Mouse (Mus musculus): ENCODE results near the gene Rad51. TPM values are rescaled to one million over a fixed set of nuclear protein-coding genes. Genes with fewer than 3 reads are reported as not detected.

Gene Rad51
- total and polyA plus RNA-seq, 3 experiments, result 37.2 to 40.3 (median 40.0) TPM

GRCm38 (mm10) chr2:119157836-119158235 lies 45.2 kb downstream of the Rad51 start:
- Histone ChIP-seq H3K36me3 (replicated peaks) (peaks cover 20% of the 10 kb centered on the region), H3K4me3 (ENCODE audit: low read depth, low read length) (no peak overlapping the region; the same call in 1 of the 2 replicates), H3K4me1 (ENCODE audit: insufficient read depth, low read depth, low read length) (peaks cover 65% of the 10 kb centered on the region), H3K27me3 (ENCODE audit: insufficient read depth, low read length) (no peaks in the 10 kb centered on the region), H3K9me3 (replicated peaks) (no peaks in the 10 kb centered on the region)
- DNase-seq (ENCODE audit: low spot score) (no peak), ATAC-seq (ENCODE audit: extremely low read depth, insufficient number of reproducible peaks, low FRiP score, poor library complexity, severe bottlenecking) (no peak)
- no peak for TF ChIP-seq GATA2 (IDR thresholded peaks at IDR 0.05; ENCODE audit: borderline replicate concordance, low read depth, low read length)
- TF ChIP-seq POLR2AphosphoS5 (IDR thresholded peaks at IDR 0.05; ENCODE audit: insufficient replicate concordance, low read depth, low read length), result no peak
- no peak for TF ChIP-seq GATA1 (IDR thresholded peaks at IDR 0.05; ENCODE audit: borderline replicate concordance, low read length)
- TF ChIP-seq TAL1 (conservative IDR thresholded peaks at IDR 0.05; ENCODE audit: low read depth, low read length), result no peak
- no peak for TF ChIP-seq CTCF (IDR thresholded peaks at IDR 0.05; ENCODE audit: low read depth, low read length)

- H3K9me3 ChIP-seq (replicated peaks), result no peaks in the 10 kb centered on the region
- peaks cover 66% of the 10 kb centered on the region for H3K4me1 ChIP-seq (ENCODE audit: insufficient read depth, low read depth, low read length)
- H3K36me3 ChIP-seq (replicated peaks), result no peaks in the 10 kb centered on the region
- no peak for ATAC-seq (ENCODE audit: extremely low read depth, insufficient number of reproducible peaks, low FRiP score, poor library complexity, severe bottlenecking)
- no peak for DNase-seq (ENCODE audit: low spot score)
- no peak overlapping the region; the same call in 1 of the 2 replicates for H3K4me3 ChIP-seq (ENCODE audit: low read depth, low read length)
- H3K27me3 ChIP-seq (ENCODE audit: insufficient read depth, low read length), result no peaks in the 10 kb centered on the region
- no peak for TF ChIP-seq TAL1 (conservative IDR thresholded peaks at IDR 0.05; ENCODE audit: low read depth, low read length)
- TF ChIP-seq GATA1 (IDR thresholded peaks at IDR 0.05; ENCODE audit: borderline replicate concordance, low read length), result no peak
- no peak for TF ChIP-seq GATA2 (IDR thresholded peaks at IDR 0.05; ENCODE audit: borderline replicate concordance, low read depth, low read length)
- no peak for TF ChIP-seq POLR2AphosphoS5 (IDR thresholded peaks at IDR 0.05; ENCODE audit: insufficient replicate concordance, low read depth, low read length)
- TF ChIP-seq CTCF (IDR thresholded peaks at IDR 0.05; ENCODE audit: low read depth, low read length), result no peak
These were observed 48.7 kb downstream of the Rad51 start for GRCm38 (mm10) chr2:119161247-119161646.

- peak; percentile 67 for DNase-seq (ENCODE audit: low spot score)
- TF ChIP-seq CTCF (IDR thresholded peaks at IDR 0.05; ENCODE audit: low read depth, low read length) (no peak), GATA1 (IDR thresholded peaks at IDR 0.05; ENCODE audit: borderline replicate concordance, low read length) (no peak), TAL1 (conservative IDR thresholded peaks at IDR 0.05; ENCODE audit: low read depth, low read length) (peak; percentile 87), POLR2AphosphoS5 (IDR thresholded peaks at IDR 0.05; ENCODE audit: insufficient replicate concordance, low read depth, low read length) (no peak), GATA2 (IDR thresholded peaks at IDR 0.05; ENCODE audit: borderline replicate concordance, low read depth, low read length) (peak; percentile 90; the same call in 1 of the 2 replicates)
- Histone ChIP-seq H3K4me1 (ENCODE audit: insufficient read depth, low read depth, low read length) (peaks cover 75% of the 10 kb centered on the region), H3K9me3 (replicated peaks) (no peaks in the 10 kb centered on the region), H3K36me3 (replicated peaks) (no peaks in the 10 kb centered on the region), H3K27me3 (ENCODE audit: insufficient read depth, low read length) (no peaks in the 10 kb centered on the region), H3K4me3 (ENCODE audit: low read depth, low read length) (peak overlapping the region; percentile 58; the same call in 1 of the 2 replicates)
- peak; percentile 90 for ATAC-seq (ENCODE audit: extremely low read depth, insufficient number of reproducible peaks, low FRiP score, poor library complexity, severe bottlenecking)
These were observed 50.5 kb downstream of the Rad51 start for GRCm38 (mm10) chr2:119163135-119163534.

- no peak for ATAC-seq (ENCODE audit: extremely low read depth, insufficient number of reproducible peaks, low FRiP score, poor library complexity, severe bottlenecking)
- Histone ChIP-seq H3K4me1 (ENCODE audit: insufficient read depth, low read depth, low read length) (peaks cover 74% of the 10 kb centered on the region), H3K27me3 (ENCODE audit: insufficient read depth, low read length) (no peaks in the 10 kb centered on the region), H3K36me3 (replicated peaks) (no peaks in the 10 kb centered on the region), H3K4me3 (ENCODE audit: low read depth, low read length) (no peak overlapping the region; the same call in 1 of the 2 replicates), H3K9me3 (replicated peaks) (no peaks in the 10 kb centered on the region)
- DNase-seq (ENCODE audit: low spot score), result no peak
- TF ChIP-seq CTCF (IDR thresholded peaks at IDR 0.05; ENCODE audit: low read depth, low read length), result no peak
- no peak for TF ChIP-seq POLR2AphosphoS5 (IDR thresholded peaks at IDR 0.05; ENCODE audit: insufficient replicate concordance, low read depth, low read length)
- TF ChIP-seq TAL1 (conservative IDR thresholded peaks at IDR 0.05; ENCODE audit: low read depth, low read length), result no peak
- no peak for TF ChIP-seq GATA1 (IDR thresholded peaks at IDR 0.05; ENCODE audit: borderline replicate concordance, low read length)
- TF ChIP-seq GATA2 (IDR thresholded peaks at IDR 0.05; ENCODE audit: borderline replicate concordance, low read depth, low read length), result no peak
These were observed 51.4 kb downstream of the Rad51 start for GRCm38 (mm10) chr2:119163999-119164398.

- Histone ChIP-seq H3K4me3 (ENCODE audit: low read depth, low read length) (no peak overlapping the region), H3K4me1 (ENCODE audit: insufficient read depth, low read depth, low read length) (peaks cover 75% of the 10 kb centered on the region), H3K27me3 (ENCODE audit: insufficient read depth, low read length) (peaks cover 2% of the 10 kb centered on the region; the same call in 1 of the 2 replicates), H3K9me3 (replicated peaks) (no peaks in the 10 kb centered on the region), H3K36me3 (replicated peaks) (peaks cover 3% of the 10 kb centered on the region)
- DNase-seq (ENCODE audit: low spot score) (no peak), ATAC-seq (ENCODE audit: extremely low read depth, insufficient number of reproducible peaks, low FRiP score, poor library complexity, severe bottlenecking) (no peak)
- TF ChIP-seq POLR2AphosphoS5 (IDR thresholded peaks at IDR 0.05; ENCODE audit: insufficient replicate concordance, low read depth, low read length) (no peak), CTCF (IDR thresholded peaks at IDR 0.05; ENCODE audit: low read depth, low read length) (no peak), TAL1 (conservative IDR thresholded peaks at IDR 0.05; ENCODE audit: low read depth, low read length) (no peak), GATA1 (IDR thresholded peaks at IDR 0.05; ENCODE audit: borderline replicate concordance, low read length) (no peak), GATA2 (IDR thresholded peaks at IDR 0.05; ENCODE audit: borderline replicate concordance, low read depth, low read length) (no peak)
These were observed 52.8 kb downstream of the Rad51 start for GRCm38 (mm10) chr2:119165401-119165800.

- peaks cover 67% of the 10 kb centered on the region for H3K4me1 ChIP-seq (ENCODE audit: insufficient read depth, low read depth, low read length)
- peaks cover 2% of the 10 kb centered on the region; the same call in 1 of the 2 replicates for H3K27me3 ChIP-seq (ENCODE audit: insufficient read depth, low read length)
- TF ChIP-seq TAL1 (conservative IDR thresholded peaks at IDR 0.05; ENCODE audit: low read depth, low read length), result no peak
- no peak for TF ChIP-seq CTCF (IDR thresholded peaks at IDR 0.05; ENCODE audit: low read depth, low read length)
- TF ChIP-seq GATA1 (IDR thresholded peaks at IDR 0.05; ENCODE audit: borderline replicate concordance, low read length), result no peak
- no peak for TF ChIP-seq GATA2 (IDR thresholded peaks at IDR 0.05; ENCODE audit: borderline replicate concordance, low read depth, low read length)
- no peak for TF ChIP-seq POLR2AphosphoS5 (IDR thresholded peaks at IDR 0.05; ENCODE audit: insufficient replicate concordance, low read depth, low read length)
- ATAC-seq (ENCODE audit: extremely low read depth, insufficient number of reproducible peaks, low FRiP score, poor library complexity, severe bottlenecking) (0 out of 2 replicates have a peak, but pooled peaks have one; percentile 29), DNase-seq (ENCODE audit: low spot score) (peak; percentile 45)
- peak within 1 kb of the TSS; percentile 82 for H3K4me3 ChIP-seq (ENCODE audit: low read depth, low read length)
- H3K36me3 ChIP-seq (replicated peaks), result peaks cover 13% of the 10 kb centered on the region
- H3K9me3 ChIP-seq (replicated peaks), result no peaks in the 10 kb centered on the region
These were observed 54.6 kb downstream of the Rad51 start, which contains the start of gene Gchfr for GRCm38 (mm10) chr2:119166901-119167865. Gene Gchfr (plus strand): TSS chr2:119167773.
